Mouse (Mus musculus) megakaryocyte, embryonic 14.5 days (primary cell): ENCODE results near the gene Ttll11. TPM values are rescaled to one million over a fixed set of nuclear protein-coding genes. Genes with fewer than 3 reads are reported as not detected.

ENCODE experiments used
- H3K27me3 ChIP-seq: replicated peaks from 2 replicates; pipeline ENCODE3; 2012; ENCODE audit warnings: inconsistent platforms
- H3K36me3 ChIP-seq: replicated peaks from 2 replicates; pipeline ENCODE3; 2012; ENCODE audit warnings: low read length, inconsistent platforms, mixed read lengths
- H3K4me1 ChIP-seq: 2 replicates; pipeline ENCODE4 v1.6.1; 2012; ENCODE audit warnings: inconsistent platforms
- H3K4me3 ChIP-seq: replicated peaks from 2 replicates; pipeline ENCODE3; 2012; ENCODE audit warnings: moderate library complexity, mild to moderate bottlenecking, inconsistent platforms
- H3K9me3 ChIP-seq: 2 replicates; pipeline ENCODE4 v1.6.1; 2012; ENCODE audit warnings: inconsistent platforms
- FLI1 ChIP-seq: IDR thresholded peaks from 2 replicates; pipeline ENCODE4 v1.6.1; 2012; ENCODE audit warnings: low read length, inconsistent platforms, mixed read lengths
- GATA1 ChIP-seq: IDR thresholded peaks from 3 replicates; pipeline ENCODE4 v1.6.1; 2012; ENCODE audit warnings: mixed read lengths, low read length, inconsistent platforms, borderline replicate concordance
- polyA plus RNA-seq: library from polyadenylated mRNA; stranded (reverse); fragments of >175 nt; gene quantifications from 2 replicates; pipeline ENCODE4 v1.2.3, GENCODE M21; 2012; ENCODE audit warnings: low replicate concordance; ENCODE audit not compliant: insufficient read depth

The Ttll11 gene
- polyA plus RNA-seq, result 47.0 and 64.8 TPM in 2 replicates

GRCm38 (mm10) chr2:35979644-35980021 lies at the start of gene Ttll11:
Gene Ttll11 (minus strand): TSS chr2:35979913.
- Histone ChIP-seq H3K4me3 (peak within 1 kb of the TSS; percentile 95), H3K9me3 (no peaks in the 10 kb centered on the region), H3K36me3 (peaks cover 3% of the 10 kb centered on the region), H3K27me3 (peaks cover 40% of the 10 kb centered on the region), H3K4me1 (peaks cover 57% of the 10 kb centered on the region)
- TF ChIP-seq FLI1 (no peak), GATA1 (no peak)

- H3K27me3 ChIP-seq, result peaks cover 77% of the 10 kb centered on the region
- H3K4me1 ChIP-seq, result peaks cover 14% of the 10 kb centered on the region
- TF ChIP-seq GATA1 (no peak), FLI1 (no peak)
- H3K36me3 ChIP-seq, result no peaks in the 10 kb centered on the region
- H3K4me3 ChIP-seq, result no peak overlapping the region
- peaks cover 10% of the 10 kb centered on the region for H3K9me3 ChIP-seq
These were observed 43.6 kb upstream of the Ttll11 start for GRCm38 (mm10) chr2:36023291-36023690.

DNA sequence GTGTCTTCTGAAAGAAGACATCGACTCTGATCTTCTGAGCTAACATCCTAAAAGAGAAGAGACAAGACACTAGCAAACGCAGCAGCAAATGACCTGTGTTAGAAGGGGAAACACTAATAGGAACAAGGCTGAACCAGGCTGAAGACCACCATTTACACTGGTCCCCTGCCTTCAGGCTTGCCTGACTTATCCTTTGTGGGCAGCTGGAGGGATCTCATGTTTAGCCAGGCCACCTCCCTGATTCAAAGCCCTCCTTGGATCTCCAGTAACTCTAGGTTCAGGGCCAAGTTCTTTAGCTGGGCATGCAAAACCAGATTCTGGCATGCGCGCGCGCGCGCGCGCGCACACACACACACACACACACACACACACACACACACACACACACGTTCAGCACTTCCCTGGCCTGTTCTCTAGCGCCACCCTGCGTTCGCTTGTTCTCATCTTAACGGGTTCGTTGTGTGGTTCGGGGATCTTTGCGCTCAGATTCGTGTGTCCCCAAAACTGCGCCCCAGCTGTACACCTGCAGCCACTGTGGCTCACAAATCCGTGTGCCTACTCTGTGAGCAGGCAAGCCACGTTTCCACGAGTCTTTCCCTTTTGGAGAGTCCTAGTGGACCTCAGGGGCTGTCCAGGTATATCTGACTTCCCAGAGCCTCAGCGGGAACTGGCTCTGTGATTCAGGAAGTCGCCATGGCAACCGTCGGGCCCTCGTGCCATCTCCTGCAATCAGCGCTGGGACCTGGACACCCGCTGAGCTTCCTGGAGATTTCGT lies 41.9 kb upstream of the Ttll11 start:
- peaks cover 14% of the 10 kb centered on the region for H3K4me1 ChIP-seq
- peak overlapping the region; percentile 11 for H3K4me3 ChIP-seq
- H3K9me3 ChIP-seq, result peaks cover 10% of the 10 kb centered on the region; the same call in 1 of the 2 replicates
- H3K27me3 ChIP-seq, result peaks cover 63% of the 10 kb centered on the region
- H3K36me3 ChIP-seq, result no peaks in the 10 kb centered on the region
- no peak for TF ChIP-seq FLI1
- TF ChIP-seq GATA1, result no peak

DNA sequence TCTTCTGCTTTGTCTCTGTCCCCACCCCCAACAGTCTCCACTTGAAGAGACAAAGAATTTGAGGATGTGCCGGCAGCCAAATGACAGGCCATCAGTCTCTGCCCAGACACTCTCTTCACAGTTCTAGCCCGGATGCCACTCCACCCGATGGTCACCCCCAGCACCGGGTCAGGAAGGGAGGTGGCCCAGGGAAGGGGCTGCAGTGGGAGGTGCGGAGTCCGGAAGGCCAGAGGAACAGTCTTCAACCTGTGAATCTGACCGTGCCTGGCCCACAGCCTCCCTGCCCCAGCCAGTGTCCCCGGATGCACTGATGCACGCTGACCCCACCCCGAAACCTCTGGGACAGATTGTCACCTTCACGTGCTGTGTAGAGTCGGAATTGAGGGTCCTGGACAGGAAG lies 33.3 kb upstream of the Ttll11 start:
- TF ChIP-seq GATA1 (no peak), FLI1 (no peak)
- Histone ChIP-seq H3K4me1 (peaks cover 22% of the 10 kb centered on the region), H3K36me3 (no peaks in the 10 kb centered on the region), H3K27me3 (peaks cover 48% of the 10 kb centered on the region), H3K9me3 (no peaks in the 10 kb centered on the region), H3K4me3 (no peak overlapping the region)

DNA sequence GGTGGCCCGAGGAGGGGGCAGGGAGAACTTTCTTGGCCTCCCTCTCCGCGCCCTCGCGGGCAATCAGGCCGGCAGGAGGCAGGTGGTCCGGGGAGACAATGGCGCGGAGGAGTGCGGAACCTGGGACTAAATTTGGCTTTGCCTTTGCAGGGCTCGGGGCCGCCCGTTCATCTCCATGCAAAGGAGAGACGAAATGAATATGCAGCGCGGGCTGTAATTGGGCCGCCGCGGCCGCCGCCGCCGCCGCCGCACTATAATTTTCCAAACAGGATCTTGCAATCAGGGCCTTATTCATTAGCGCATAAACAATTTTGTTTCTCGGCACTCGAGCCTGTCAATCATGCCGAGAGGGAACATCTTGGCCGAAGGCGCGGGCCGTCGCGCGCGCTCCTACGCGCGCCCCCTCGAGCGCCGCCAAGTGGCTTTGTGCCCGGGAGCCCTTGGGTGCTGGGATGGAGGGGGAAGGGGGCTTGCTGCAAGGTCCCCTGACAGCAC lies 31.7 kb upstream of the Ttll11 start:
- H3K36me3 ChIP-seq, result no peaks in the 10 kb centered on the region
- TF ChIP-seq FLI1, result no peak
- TF ChIP-seq GATA1, result no peak
- H3K4me3 ChIP-seq, result peak overlapping the region; percentile 89
- peaks cover 30% of the 10 kb centered on the region for H3K4me1 ChIP-seq
- H3K9me3 ChIP-seq, result no peaks in the 10 kb centered on the region
- peaks cover 63% of the 10 kb centered on the region for H3K27me3 ChIP-seq

GRCm38 (mm10) chr2:36010579-36010978 lies 30.9 kb upstream of the Ttll11 start:
- TF ChIP-seq FLI1 (no peak), GATA1 (no peak)
- H3K4me3 ChIP-seq, result no peak overlapping the region
- H3K4me1 ChIP-seq, result peaks cover 30% of the 10 kb centered on the region
- peaks cover 71% of the 10 kb centered on the region for H3K27me3 ChIP-seq
- H3K36me3 ChIP-seq, result no peaks in the 10 kb centered on the region
- no peaks in the 10 kb centered on the region for H3K9me3 ChIP-seq

- H3K4me1 ChIP-seq, result peaks cover 30% of the 10 kb centered on the region
- TF ChIP-seq FLI1 (no peak), GATA1 (no peak)
- H3K27me3 ChIP-seq, result peaks cover 83% of the 10 kb centered on the region
- no peaks in the 10 kb centered on the region for H3K36me3 ChIP-seq
- H3K4me3 ChIP-seq, result no peak overlapping the region
- H3K9me3 ChIP-seq, result no peaks in the 10 kb centered on the region
These were observed 29.7 kb upstream of the Ttll11 start for GRCm38 (mm10) chr2:36009386-36009785.

DNA sequence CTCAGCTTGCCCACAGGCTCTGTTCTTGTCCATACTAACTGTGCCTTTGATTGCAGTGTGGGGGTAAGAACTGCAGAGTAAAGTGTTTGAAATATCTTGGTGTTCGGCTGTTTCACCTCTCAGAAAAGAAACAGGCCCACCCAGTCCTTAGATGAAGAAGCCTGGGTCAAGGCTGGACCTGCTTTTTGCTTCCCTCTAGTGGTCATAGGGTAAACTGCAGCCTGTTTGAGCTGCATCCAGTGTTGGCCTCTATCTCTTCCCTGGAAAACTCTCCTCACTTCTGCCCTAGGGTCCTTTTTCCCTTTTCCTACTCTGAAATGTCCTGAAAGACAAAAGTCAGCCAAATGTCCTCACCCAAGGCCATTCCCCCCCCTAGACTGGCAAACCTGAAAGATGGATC lies 28.4 kb upstream of the Ttll11 start:
- TF ChIP-seq GATA1, result no peak
- no peak for TF ChIP-seq FLI1
- Histone ChIP-seq H3K9me3 (no peaks in the 10 kb centered on the region), H3K27me3 (peaks cover 80% of the 10 kb centered on the region), H3K4me3 (no peak overlapping the region), H3K4me1 (peaks cover 29% of the 10 kb centered on the region), H3K36me3 (no peaks in the 10 kb centered on the region)

DNA sequence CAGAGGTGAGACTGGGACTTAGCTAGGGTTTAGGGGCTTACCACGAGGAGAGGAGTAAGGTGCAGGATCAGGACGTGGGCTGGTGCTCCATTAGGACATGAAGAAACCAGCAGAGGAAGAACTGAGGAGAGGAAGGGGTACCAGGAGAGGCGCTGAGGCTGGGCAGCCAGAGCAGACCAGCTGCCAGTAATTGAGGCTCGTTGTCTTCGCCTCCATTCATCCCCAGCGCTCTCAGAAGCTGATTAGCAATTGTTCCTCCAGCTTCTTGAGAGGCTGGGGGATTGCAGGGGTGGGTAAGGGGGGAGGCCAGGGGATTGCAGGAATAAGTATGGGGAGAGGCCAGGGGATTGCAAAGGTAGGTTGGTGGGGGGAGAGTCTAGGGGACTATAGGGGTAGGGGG lies 22.5 kb upstream of the Ttll11 start:
- H3K27me3 ChIP-seq, result peaks cover 64% of the 10 kb centered on the region
- H3K9me3 ChIP-seq, result peaks cover 15% of the 10 kb centered on the region
- H3K4me3 ChIP-seq, result no peak overlapping the region
- no peak for TF ChIP-seq GATA1
- no peak for TF ChIP-seq FLI1
- H3K4me1 ChIP-seq, result peaks cover 32% of the 10 kb centered on the region
- no peaks in the 10 kb centered on the region for H3K36me3 ChIP-seq

DNA sequence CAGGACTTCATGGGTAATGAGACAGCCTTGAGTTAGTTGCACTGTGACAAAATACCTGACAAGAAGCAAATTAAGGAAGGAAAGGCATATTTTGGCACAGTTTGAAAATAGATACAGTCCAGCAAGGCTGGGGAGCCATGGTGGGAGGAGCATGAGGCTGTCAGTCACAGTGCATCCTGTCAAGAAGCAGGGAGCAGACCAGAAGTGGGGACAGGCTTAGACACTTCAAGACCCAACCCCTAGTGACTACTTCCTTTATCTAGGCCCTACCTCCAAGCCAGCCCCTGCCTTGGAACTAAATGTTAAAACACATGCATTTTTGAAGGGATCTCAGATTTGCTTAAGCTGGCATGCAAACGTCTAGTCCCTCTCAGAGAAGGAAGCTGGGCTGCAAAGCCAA lies 20.7 kb upstream of the Ttll11 start:
- Histone ChIP-seq H3K9me3 (peaks cover 18% of the 10 kb centered on the region), H3K4me3 (no peak overlapping the region), H3K4me1 (peaks cover 41% of the 10 kb centered on the region), H3K36me3 (no peaks in the 10 kb centered on the region), H3K27me3 (peaks cover 51% of the 10 kb centered on the region)
- no peak for TF ChIP-seq GATA1
- TF ChIP-seq FLI1, result no peak

DNA sequence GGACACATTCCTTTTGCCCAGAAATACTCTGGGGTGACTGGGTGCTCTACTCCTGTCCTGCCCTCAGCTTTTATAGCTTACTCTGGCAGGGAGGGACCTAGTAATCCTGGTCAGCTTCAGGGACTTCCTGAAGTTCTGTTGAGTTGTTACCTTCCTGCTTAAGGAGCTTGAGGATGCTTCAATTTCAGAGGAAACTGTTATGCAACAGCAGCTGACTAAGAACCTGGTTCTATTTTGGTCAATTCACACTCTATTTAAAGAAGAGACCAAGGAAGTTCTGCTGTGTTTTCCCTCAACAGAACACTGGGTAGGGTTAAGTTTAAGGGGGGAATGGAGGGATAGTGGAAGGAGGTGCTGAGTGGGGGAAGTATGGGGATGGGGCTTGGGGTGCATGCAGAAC lies 19.5 kb upstream of the Ttll11 start:
- Histone ChIP-seq H3K9me3 (peaks cover 18% of the 10 kb centered on the region), H3K4me3 (no peak overlapping the region), H3K36me3 (no peaks in the 10 kb centered on the region), H3K27me3 (peaks cover 52% of the 10 kb centered on the region), H3K4me1 (peaks cover 41% of the 10 kb centered on the region)
- TF ChIP-seq GATA1, result no peak
- no peak for TF ChIP-seq FLI1
